Mouse (Mus musculus): ENCODE measurements around the gene Prdx3. TPM values are rescaled to one million over a fixed set of nuclear protein-coding genes. Genes with fewer than 3 reads are reported as not detected.
"Not testable (repeated sequence)": the region's sequence is repeated elsewhere in the genome, so short reads cannot be mapped to it uniquely, and the experiment has no call there.

The Prdx3 gene
- total RNA-seq, 2 experiments from 2014 or later = 76.1 to 78.4 TPM

GRCm38 (mm10) chr19:60871366-60871765 lies 3.0 kb downstream of the Prdx3 start:
- no peak for DNase-seq
- intact Hi-C loops (cut with DNase I) = no loop called here

GRCm38 (mm10) chr19:60870489-60870888 lies 3.9 kb downstream of the Prdx3 start:
- intact Hi-C loops (cut with DNase I) = no loop called here
- no peak for DNase-seq

DNA sequence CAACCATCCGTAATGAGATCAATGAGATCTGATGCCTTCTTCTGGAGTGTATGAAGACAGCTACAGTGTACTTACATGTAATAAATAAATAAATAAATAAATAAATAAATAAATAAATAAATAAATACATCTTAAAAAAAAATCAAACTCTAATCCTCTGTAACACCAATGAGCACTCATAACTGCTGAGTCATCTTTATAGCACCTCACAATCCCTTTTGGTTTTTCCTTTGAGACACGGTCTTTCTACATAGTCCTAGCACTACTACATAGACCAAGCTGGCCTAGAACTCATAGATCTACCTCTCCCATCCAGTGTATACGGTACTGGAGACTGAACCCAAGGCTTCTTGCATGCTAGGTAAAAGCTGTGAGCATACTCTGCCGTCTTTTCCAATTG lies 8.2 kb downstream of the Prdx3 start:
- DNase-seq; intact Hi-C loops (cut with DNase I): not testable (repeated sequence)

DNA sequence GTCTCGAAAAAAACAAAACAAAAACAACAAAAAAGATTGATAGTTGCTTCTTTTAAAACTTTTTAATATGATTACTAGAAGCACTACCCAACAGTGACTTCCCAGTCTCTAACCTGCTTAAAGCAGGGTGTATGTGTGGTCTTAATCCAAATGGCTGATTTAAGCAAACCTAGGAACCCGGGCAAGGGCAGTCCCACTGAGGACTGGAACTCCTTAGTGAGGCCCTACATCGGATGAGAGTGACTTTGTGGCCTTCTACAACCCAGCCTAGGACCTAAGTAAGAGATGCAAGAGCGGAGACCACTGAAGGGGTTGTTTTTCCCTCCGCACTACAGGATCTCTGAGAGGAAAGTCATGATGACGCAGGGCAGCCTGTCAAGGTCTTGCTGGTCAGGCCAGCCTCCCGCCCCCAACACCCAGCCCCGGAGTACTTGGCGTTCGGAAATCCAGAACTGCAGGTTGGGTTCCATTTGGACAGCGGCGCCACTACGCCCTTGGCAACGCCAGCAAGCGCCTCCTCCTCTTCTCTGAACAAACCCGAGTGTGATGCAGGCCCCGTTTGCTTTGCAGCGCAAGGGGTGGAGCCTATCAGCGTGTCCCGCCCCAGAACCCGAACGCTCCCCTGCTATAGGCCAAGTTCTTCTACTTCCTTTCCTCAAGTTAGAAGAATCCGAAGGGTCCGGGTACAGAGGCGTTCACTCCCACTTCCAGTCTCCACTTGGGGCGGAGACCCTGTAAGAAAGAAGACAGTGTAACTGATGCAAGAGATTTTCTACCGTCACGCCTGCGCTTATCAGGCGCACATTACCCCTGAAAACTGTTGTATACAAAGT lies 13.3 kb downstream of the Prdx3 start, which contains the start of gene Sfxn4:
Gene Sfxn4 (minus strand): TSS at position 612 of the 833 bp plus-strand sequence.
- DNase-seq = peak; percentile 90
- intact Hi-C loops (cut with DNase I) = no loop called here

DNA sequence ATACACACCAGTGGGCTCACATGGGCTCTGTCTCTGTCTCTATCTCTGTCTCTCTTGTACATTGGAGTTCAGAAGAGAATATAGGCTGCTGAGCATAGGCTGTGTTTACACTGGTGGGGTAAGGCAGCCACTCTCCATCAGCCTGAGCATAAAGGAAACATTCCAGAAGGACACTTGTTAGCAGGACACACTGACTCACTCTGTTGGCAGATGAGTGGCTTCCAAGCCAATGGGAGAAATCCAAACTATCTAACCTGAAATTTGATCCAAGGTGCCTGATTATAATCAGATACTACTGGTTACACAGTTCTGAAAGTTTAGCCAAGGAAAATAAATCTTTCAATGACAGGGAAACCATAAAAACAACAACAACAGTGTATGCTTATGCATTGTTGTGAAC lies 28.6 kb downstream of the Prdx3 start:
- intact Hi-C loops (cut with DNase I) = no loop called here

DNA sequence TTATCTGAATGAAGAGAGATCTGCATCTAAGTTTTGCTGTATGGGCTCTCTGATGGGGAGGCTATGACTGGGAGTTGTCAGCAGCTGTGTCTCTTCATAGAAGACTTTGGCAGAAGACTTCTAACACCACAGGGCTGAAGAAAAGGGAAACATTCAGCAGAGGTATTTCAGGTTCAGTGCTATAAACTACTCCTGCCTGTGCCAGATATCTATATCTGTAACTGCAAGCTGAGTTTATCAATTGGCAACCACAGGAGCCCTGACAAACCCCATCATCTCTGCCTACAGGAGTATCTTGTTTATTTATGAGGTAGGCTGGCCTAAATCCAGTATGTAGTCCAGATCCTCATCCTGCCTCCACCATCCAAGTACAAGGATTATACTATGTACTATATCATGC lies 31.0 kb downstream of the Prdx3 start:
- no peak for DNase-seq

More for the DNA sequence above, 28.6 kb downstream of the Prdx3 start:
- no peak for DNase-seq

GRCm38 (mm10) chr19:60837747-60838146 lies 36.6 kb downstream of the Prdx3 start:
- peak; percentile 71 for DNase-seq
- intact Hi-C loops (cut with DNase I) = no loop called here

More for the DNA sequence above, 31.0 kb downstream of the Prdx3 start:
- intact Hi-C loops (cut with DNase I) = no loop called here

- intact Hi-C loops (cut with DNase I) = loop anchor here (5.0 kb wide), 1 partner anchor 46 kb away; no protein-coding TSS in a partner anchor
- no peak for DNase-seq
These were observed 55.7 kb downstream of the Prdx3 start for GRCm38 (mm10) chr19:60818677-60819076.

Other genes starting within 250 kb of the Prdx3 start
- gene Nanos1, start 118.6 kb downstream of the Prdx3 start, total RNA-seq (2021) = 10 to 100 TPM; 16.2 to 17.0 TPM
- 100 to 1,000 TPM; 142 to 157 TPM for gene Eif3a, start 83.9 kb downstream of the Prdx3 start, total RNA-seq (2021)
- 10 to 100 TPM; 32.4 to 33.5 TPM for gene Fam45a, start 63.0 kb downstream of the Prdx3 start, total RNA-seq (2021)
- 10 to 100 TPM in 1 of 2 experiments, 1 to 10 TPM in 1; 9.5 to 11.2 TPM for gene Sfxn4, start 13.1 kb downstream of the Prdx3 start, total RNA-seq (2021)
- 10 to 100 TPM; 21.5 to 22.2 TPM for gene Grk5, start 15.2 kb upstream of the Prdx3 start, total RNA-seq (2021)

Data from left cerebral cortex, postnatal 4 days (tissue).